Mouse (Mus musculus): Measurements from ENCODE around the gene Wasf2.

- TF ChIP-seq PAX5 (IDR thresholded peaks at IDR 0.05; ENCODE audit: low read length), result no peak
- no peak for TF ChIP-seq CTCF (conservative IDR thresholded peaks at IDR 0.05 in 1 of 2, IDR thresholded peaks at IDR 0.05 in 1 of 2; ENCODE audit: low read depth in 2 of 2, low read length in 2 of 2)
- TF ChIP-seq ELF1 (IDR thresholded peaks at IDR 0.05; ENCODE audit: low read depth, low read length), result no peak
- no peak for TF ChIP-seq SMC3 (IDR thresholded peaks at IDR 0.05; ENCODE audit: low read depth, low read length)
- no peak for TF ChIP-seq POLR2A (IDR thresholded peaks at IDR 0.05; ENCODE audit: low read depth, low read length)
Measured at GRCm38 (mm10) chr4:133107788-133108281, 22.5 kb upstream of the Wasf2 start.

All from CH12.LX (cell line).